Mouse (Mus musculus) embryonic facial prominence, embryonic 15.5 days (tissue): ENCODE measurements around the gene Zscan2. TPM values are rescaled to one million over a fixed set of nuclear protein-coding genes. Genes with fewer than 3 reads are reported as not detected.
A peak's percentile ranks its signal among the peaks of the same experiment; 100 is the strongest.

Experiments
- ATAC-seq: fragments of 200-750 bp; cut with Nextera tagmentation; 2 replicates; pipeline ENCODE4 v1.8.0; 2017; ENCODE audit warnings: low read depth, moderate TSS enrichment; ENCODE audit not compliant: insufficient number of reproducible peaks, low FRiP score, low TSS enrichment
- H3K27ac ChIP-seq: fragments of 300-500 bp; sonication (generic); replicated peaks from 2 replicates; pipeline ENCODE4 v1.5.1; 2015; ENCODE audit warnings: mild to moderate bottlenecking, inconsistent platforms
- H3K27me3 ChIP-seq: fragments of 300-500 bp; sonication (generic); 2 replicates; pipeline ENCODE4 v1.6.1; 2015; ENCODE audit warnings: inconsistent platforms
- H3K36me3 ChIP-seq: fragments of 300-500 bp; sonication (generic); 2 replicates; pipeline ENCODE4 v1.6.1; 2015; ENCODE audit warnings: mild to moderate bottlenecking, inconsistent platforms
- H3K4me1 ChIP-seq: fragments of 300-500 bp; sonication (generic); 2 replicates; pipeline ENCODE4 v1.6.1; 2015; ENCODE audit warnings: inconsistent platforms
- H3K4me2 ChIP-seq: fragments of 300-500 bp; sonication (generic); replicated peaks from 2 replicates; pipeline ENCODE4 v1.6.1; 2015; ENCODE audit warnings: mild to moderate bottlenecking, inconsistent platforms
- H3K4me3 ChIP-seq: fragments of 300-500 bp; sonication (generic); replicated peaks from 2 replicates; pipeline ENCODE4 v1.5.1; 2015; ENCODE audit warnings: mild to moderate bottlenecking, inconsistent platforms
- H3K9ac ChIP-seq: fragments of 300-500 bp; sonication (generic); 2 replicates; pipeline ENCODE4 v1.6.1; 2015; ENCODE audit warnings: inconsistent platforms
- H3K9me3 ChIP-seq: fragments of 300-500 bp; sonication (generic); replicated peaks from 2 replicates; pipeline ENCODE4 v1.6.1; 2016; ENCODE audit warnings: inconsistent platforms
- WGBS: fragments of 180-500 bp; shearing (Covaris S2); methylation state at CpG from one replicate; pipeline ENCODE4 v1.1.7; 2015; 5-methylcytosine and 5-hydroxymethylcytosine counted together
- polyA plus RNA-seq: library from polyadenylated mRNA; unstranded; fragments of >200 nt; fragmentation: Nextera tagmentation; extraction: Ambion mirVana; gene quantifications from 2 replicates; pipeline ENCODE4 v1.2.1, GENCODE M21; 2015

Gene Zscan2
- polyA plus RNA-seq, 1 experiment from 2014 or later, result 1.9 TPM

- no peaks in the 10 kb centered on the region for H3K27me3 ChIP-seq
Observed at GRCm38 (mm10) chr7:80860227-80860626, 493 bp upstream of the Zscan2 start.

GRCm38 (mm10) chr7:80862475-80862874, 1.8 kb downstream of the Zscan2 start:
- Histone ChIP-seq H3K4me2 (no peak overlapping the region), H3K27me3 (no peaks in the 10 kb centered on the region), H3K27ac (no peak overlapping the region), H3K9ac (no peak overlapping the region), H3K4me3 (no peak overlapping the region), H3K4me1 (peaks cover 24% of the 10 kb centered on the region), H3K9me3 (no peaks in the 10 kb centered on the region), H3K36me3 (peaks cover 36% of the 10 kb centered on the region)
- 86% methylated on average over 2 of the region's 2 CpGs for WGBS
- ATAC-seq, result no peak

More at GRCm38 (mm10) chr7:80860227-80860626, 493 bp upstream of the Zscan2 start:
- Histone ChIP-seq H3K4me3 (peak overlapping the region; percentile 94), H3K4me2 (peak overlapping the region; percentile 69), H3K9me3 (no peaks in the 10 kb centered on the region), H3K4me1 (peaks cover 24% of the 10 kb centered on the region), H3K9ac (peak overlapping the region; percentile 26; the same call in 1 of the 2 replicates), H3K27ac (no peak overlapping the region), H3K36me3 (peaks cover 14% of the 10 kb centered on the region)
- WGBS, result under 1% methylated on average over 13 of the region's 13 CpGs
- ATAC-seq, result peak; percentile 61; the same call in 1 of the 2 replicates

GRCm38 (mm10) chr7:80863520-80863919, 2.8 kb downstream of the Zscan2 start:
- Histone ChIP-seq H3K4me3 (no peak overlapping the region), H3K27me3 (no peaks in the 10 kb centered on the region), H3K9ac (no peak overlapping the region), H3K9me3 (no peaks in the 10 kb centered on the region), H3K36me3 (peaks cover 42% of the 10 kb centered on the region), H3K4me1 (peaks cover 24% of the 10 kb centered on the region), H3K4me2 (no peak overlapping the region; the same call in 1 of the 2 replicates), H3K27ac (peak overlapping the region; percentile 2; the same call in 1 of the 2 replicates)
- WGBS, result 85% methylated on average over 5 of the region's 5 CpGs
- ATAC-seq, result no peak

GRCm38 (mm10) chr7:80864151-80864550, 3.4 kb downstream of the Zscan2 start:
- H3K4me3 ChIP-seq, result no peak overlapping the region
- H3K36me3 ChIP-seq, result peaks cover 46% of the 10 kb centered on the region
- no peak overlapping the region for H3K9ac ChIP-seq
- no peak for ATAC-seq
- peaks cover 24% of the 10 kb centered on the region for H3K4me1 ChIP-seq
- 80% methylated on average over 1 of the region's 1 CpGs for WGBS
- H3K27ac ChIP-seq, result no peak overlapping the region
- no peaks in the 10 kb centered on the region for H3K27me3 ChIP-seq
- no peak overlapping the region for H3K4me2 ChIP-seq
- H3K9me3 ChIP-seq, result no peaks in the 10 kb centered on the region

- Histone ChIP-seq H3K4me2 (no peak overlapping the region), H3K9me3 (no peaks in the 10 kb centered on the region), H3K4me1 (peaks cover 23% of the 10 kb centered on the region), H3K36me3 (peaks cover 53% of the 10 kb centered on the region), H3K27me3 (no peaks in the 10 kb centered on the region), H3K27ac (no peak overlapping the region), H3K4me3 (no peak overlapping the region), H3K9ac (no peak overlapping the region)
- 62% methylated on average over 8 of the region's 8 CpGs for WGBS
- no peak for ATAC-seq
Observed at GRCm38 (mm10) chr7:80864831-80865230, 4.1 kb downstream of the Zscan2 start.

- Histone ChIP-seq H3K4me1 (peaks cover 19% of the 10 kb centered on the region), H3K4me2 (no peak overlapping the region), H3K27me3 (no peaks in the 10 kb centered on the region), H3K4me3 (no peak overlapping the region), H3K27ac (no peak overlapping the region), H3K9me3 (no peaks in the 10 kb centered on the region), H3K36me3 (peaks cover 59% of the 10 kb centered on the region), H3K9ac (no peak overlapping the region)
- ATAC-seq, result no peak
- 88% methylated on average over 7 of the region's 7 CpGs for WGBS
Observed at GRCm38 (mm10) chr7:80865521-80865920, 4.8 kb downstream of the Zscan2 start.

- Histone ChIP-seq H3K4me1 (peaks cover 17% of the 10 kb centered on the region), H3K9ac (no peak overlapping the region), H3K4me2 (no peak overlapping the region), H3K9me3 (no peaks in the 10 kb centered on the region), H3K4me3 (no peak overlapping the region), H3K27ac (0 out of 2 replicates have a peak overlapping the region, but pooled peaks have one; percentile 4), H3K36me3 (peaks cover 68% of the 10 kb centered on the region), H3K27me3 (no peaks in the 10 kb centered on the region)
- WGBS, result 82% methylated on average over 7 of the region's 7 CpGs
- no peak for ATAC-seq
Observed at GRCm38 (mm10) chr7:80866514-80867147, 5.9 kb downstream of the Zscan2 start.

GRCm38 (mm10) chr7:80868686-80869085, 8.0 kb downstream of the Zscan2 start:
- no peaks in the 10 kb centered on the region for H3K9me3 ChIP-seq
- H3K36me3 ChIP-seq, result peaks cover 72% of the 10 kb centered on the region
- H3K27me3 ChIP-seq, result no peaks in the 10 kb centered on the region
- H3K27ac ChIP-seq, result no peak overlapping the region
- no peak for ATAC-seq
- no peak overlapping the region for H3K9ac ChIP-seq
- 83% methylated on average over 2 of the region's 2 CpGs for WGBS
- H3K4me2 ChIP-seq, result no peak overlapping the region
- H3K4me1 ChIP-seq, result no peaks in the 10 kb centered on the region
- no peak overlapping the region for H3K4me3 ChIP-seq

GRCm38 (mm10) chr7:80873038-80873437, 12.3 kb downstream of the Zscan2 start:
- Histone ChIP-seq H3K4me1 (no peaks in the 10 kb centered on the region), H3K9me3 (no peaks in the 10 kb centered on the region), H3K27me3 (no peaks in the 10 kb centered on the region), H3K4me2 (no peak overlapping the region), H3K9ac (no peak overlapping the region), H3K27ac (no peak overlapping the region), H3K4me3 (no peak overlapping the region), H3K36me3 (peaks cover 76% of the 10 kb centered on the region)
- WGBS, result 89% methylated on average over 5 of the region's 5 CpGs
- no peak for ATAC-seq

- no peaks in the 10 kb centered on the region for H3K27me3 ChIP-seq
- H3K36me3 ChIP-seq, result peaks cover 78% of the 10 kb centered on the region
- no peaks in the 10 kb centered on the region for H3K4me1 ChIP-seq
- ATAC-seq, result no peak
- WGBS, result 90% methylated on average over 2 of the region's 2 CpGs
- H3K4me2 ChIP-seq, result no peak overlapping the region
- H3K4me3 ChIP-seq, result no peak overlapping the region
- H3K9ac ChIP-seq, result no peak overlapping the region
- no peak overlapping the region for H3K27ac ChIP-seq
- no peaks in the 10 kb centered on the region for H3K9me3 ChIP-seq
Observed at GRCm38 (mm10) chr7:80873631-80874030, 12.9 kb downstream of the Zscan2 start.

GRCm38 (mm10) chr7:80875727-80876126, 15.0 kb downstream of the Zscan2 start:
- Histone ChIP-seq H3K4me1 (no peaks in the 10 kb centered on the region), H3K27me3 (no peaks in the 10 kb centered on the region), H3K9me3 (no peaks in the 10 kb centered on the region), H3K27ac (no peak overlapping the region), H3K4me2 (no peak overlapping the region), H3K36me3 (peaks cover 59% of the 10 kb centered on the region), H3K4me3 (no peak overlapping the region), H3K9ac (no peak overlapping the region)
- ATAC-seq, result no peak; the same call in 1 of the 2 replicates
- WGBS, result 48% methylated on average over 37 of the region's 37 CpGs
